Mouse (Mus musculus): Measurements from ENCODE around the gene Gabbr2. TPM values are rescaled to one million over a fixed set of nuclear protein-coding genes. Genes with fewer than 3 reads are reported as not detected.

Gene Gabbr2
- polyA plus RNA-seq, 1 experiment, result not detected

DNA sequence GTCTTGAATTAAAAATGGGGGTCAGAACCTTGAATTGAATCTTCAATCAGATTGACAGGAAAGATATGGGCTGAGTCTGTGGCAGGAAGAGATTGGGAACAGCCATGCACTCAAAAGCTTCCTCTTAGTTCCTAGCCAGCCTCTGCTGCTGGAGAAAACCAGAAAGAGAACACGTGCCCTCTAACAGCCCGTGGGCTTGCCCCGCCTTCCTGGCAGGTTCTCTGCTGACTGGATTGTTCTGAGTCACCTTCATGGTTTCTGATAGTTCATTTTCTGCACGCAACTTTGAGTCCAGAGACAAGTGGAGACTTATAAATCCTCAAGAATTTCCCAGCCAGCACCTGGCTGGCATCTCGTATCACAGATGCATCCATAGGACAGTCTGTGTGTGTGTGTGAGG lies 123.5 kb downstream of the Gabbr2 start:
- Histone ChIP-seq H3K4me3 (ENCODE audit: low read depth, low read length) (no peak overlapping the region), H3K27me3 (ENCODE audit: control insufficient read depth, insufficient read depth, low read length, poor library complexity, severe bottlenecking) (no peaks in the 10 kb centered on the region), H3K36me3 (ENCODE audit: control insufficient read depth, insufficient read depth, low read length, poor library complexity, severe bottlenecking) (no peaks in the 10 kb centered on the region), H3K9ac (ENCODE audit: low read depth, poor library complexity, severe bottlenecking) (no peak overlapping the region), H3K9me3 (replicated peaks; ENCODE audit: control insufficient read depth, insufficient read depth, low read length, poor library complexity, severe bottlenecking) (no peaks in the 10 kb centered on the region), H3K27ac (ENCODE audit: insufficient read depth, low read length) (no peak overlapping the region), H3K4me1 (ENCODE audit: control insufficient read depth, insufficient read depth, low read length) (no peaks in the 10 kb centered on the region)
- no peak for TF ChIP-seq CTCF (IDR thresholded peaks at IDR 0.05; ENCODE audit: low read depth, low read length)
- no peak for TF ChIP-seq EP300 (IDR thresholded peaks at IDR 0.05; ENCODE audit: insufficient read depth, low read depth, low read length)
- no peak for TF ChIP-seq POLR2A (IDR thresholded peaks at IDR 0.05; ENCODE audit: insufficient read depth, low read length)

DNA sequence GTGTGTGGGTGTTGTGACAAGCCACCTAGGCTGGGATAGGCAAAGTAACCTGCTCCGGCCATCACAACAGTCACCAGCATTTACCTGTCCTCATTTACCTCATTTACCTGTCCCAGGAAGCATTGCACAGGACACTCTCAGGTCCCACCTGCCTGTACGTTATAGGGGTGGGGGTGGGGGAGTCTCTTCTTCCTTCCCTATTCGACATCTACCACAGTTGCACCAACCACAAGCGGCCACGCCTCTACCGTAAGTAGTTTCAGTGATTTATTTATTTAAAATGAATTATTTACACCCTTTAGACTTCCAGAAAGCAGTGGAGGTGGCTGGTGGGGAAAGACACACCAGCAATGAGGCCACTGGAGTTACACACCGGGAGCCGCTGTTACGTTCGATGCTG lies 123.9 kb downstream of the Gabbr2 start:
- Histone ChIP-seq H3K9me3 (replicated peaks; ENCODE audit: control insufficient read depth, insufficient read depth, low read length, poor library complexity, severe bottlenecking) (no peaks in the 10 kb centered on the region), H3K4me1 (ENCODE audit: control insufficient read depth, insufficient read depth, low read length) (no peaks in the 10 kb centered on the region), H3K9ac (ENCODE audit: low read depth, poor library complexity, severe bottlenecking) (no peak overlapping the region), H3K27ac (ENCODE audit: insufficient read depth, low read length) (no peak overlapping the region), H3K36me3 (ENCODE audit: control insufficient read depth, insufficient read depth, low read length, poor library complexity, severe bottlenecking) (no peaks in the 10 kb centered on the region), H3K4me3 (ENCODE audit: low read depth, low read length) (no peak overlapping the region), H3K27me3 (ENCODE audit: control insufficient read depth, insufficient read depth, low read length, poor library complexity, severe bottlenecking) (no peaks in the 10 kb centered on the region)
- TF ChIP-seq EP300 (IDR thresholded peaks at IDR 0.05; ENCODE audit: insufficient read depth, low read depth, low read length) (no peak), CTCF (IDR thresholded peaks at IDR 0.05; ENCODE audit: low read depth, low read length) (no peak), POLR2A (IDR thresholded peaks at IDR 0.05; ENCODE audit: insufficient read depth, low read length) (no peak)

DNA sequence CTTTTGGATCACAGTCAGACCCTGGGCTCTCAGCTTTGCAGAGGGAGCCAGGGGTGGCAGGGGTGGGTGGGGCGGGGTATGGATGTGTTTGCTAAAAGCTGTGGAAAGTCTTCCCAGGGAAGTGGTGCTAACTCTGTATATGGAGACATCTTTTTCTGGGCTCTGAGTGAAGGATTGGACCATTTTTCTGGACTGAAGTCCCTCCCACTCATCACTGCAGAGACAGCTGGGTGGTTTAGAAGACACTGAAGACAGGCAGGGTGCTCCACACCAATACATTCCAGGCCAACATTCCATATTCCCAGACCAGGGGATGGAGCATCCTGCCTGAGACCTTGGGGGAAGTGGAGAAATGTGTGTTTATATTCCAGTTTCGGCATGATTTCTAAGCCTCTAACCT lies 125.6 kb downstream of the Gabbr2 start:
- TF ChIP-seq EP300 (IDR thresholded peaks at IDR 0.05; ENCODE audit: insufficient read depth, low read depth, low read length) (no peak), CTCF (IDR thresholded peaks at IDR 0.05; ENCODE audit: low read depth, low read length) (no peak), POLR2A (IDR thresholded peaks at IDR 0.05; ENCODE audit: insufficient read depth, low read length) (no peak)
- no peak overlapping the region for H3K9ac ChIP-seq (ENCODE audit: low read depth, poor library complexity, severe bottlenecking)
- H3K4me1 ChIP-seq (ENCODE audit: control insufficient read depth, insufficient read depth, low read length), result no peaks in the 10 kb centered on the region

DNA sequence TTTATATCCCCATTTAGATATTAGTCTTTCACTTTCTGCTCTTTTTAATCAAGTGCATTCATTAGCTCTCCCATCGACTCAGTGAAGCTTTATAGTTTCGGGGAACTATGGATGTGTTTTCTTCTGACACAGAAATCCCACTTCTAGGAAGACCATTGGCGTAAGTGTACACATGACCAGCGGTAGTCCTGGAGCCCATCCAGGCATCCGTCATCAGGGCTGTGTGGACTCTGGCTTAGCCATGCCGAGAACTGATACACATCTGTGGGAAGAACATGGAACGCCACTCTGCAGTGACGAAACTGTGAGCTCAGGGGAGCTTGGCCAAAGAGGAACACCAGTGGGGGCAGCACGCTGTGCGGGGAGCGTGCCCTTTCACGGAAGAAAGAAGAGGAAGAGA lies 128.0 kb downstream of the Gabbr2 start:
- Histone ChIP-seq H3K36me3 (ENCODE audit: control insufficient read depth, insufficient read depth, low read length, poor library complexity, severe bottlenecking) (no peaks in the 10 kb centered on the region), H3K4me3 (ENCODE audit: low read depth, low read length) (no peak overlapping the region), H3K27me3 (ENCODE audit: control insufficient read depth, insufficient read depth, low read length, poor library complexity, severe bottlenecking) (no peaks in the 10 kb centered on the region), H3K4me1 (ENCODE audit: control insufficient read depth, insufficient read depth, low read length) (no peaks in the 10 kb centered on the region), H3K9me3 (replicated peaks; ENCODE audit: control insufficient read depth, insufficient read depth, low read length, poor library complexity, severe bottlenecking) (no peaks in the 10 kb centered on the region), H3K9ac (ENCODE audit: low read depth, poor library complexity, severe bottlenecking) (no peak overlapping the region), H3K27ac (ENCODE audit: insufficient read depth, low read length) (no peak overlapping the region)
- no peak for TF ChIP-seq POLR2A (IDR thresholded peaks at IDR 0.05; ENCODE audit: insufficient read depth, low read length)
- TF ChIP-seq CTCF (IDR thresholded peaks at IDR 0.05; ENCODE audit: low read depth, low read length), result no peak
- no peak for TF ChIP-seq EP300 (IDR thresholded peaks at IDR 0.05; ENCODE audit: insufficient read depth, low read depth, low read length)

More for the DNA sequence above, 125.6 kb downstream of the Gabbr2 start:
- no peak overlapping the region for H3K27ac ChIP-seq (ENCODE audit: insufficient read depth, low read length)
- H3K27me3 ChIP-seq (ENCODE audit: control insufficient read depth, insufficient read depth, low read length, poor library complexity, severe bottlenecking), result no peaks in the 10 kb centered on the region
- no peaks in the 10 kb centered on the region for H3K9me3 ChIP-seq (replicated peaks; ENCODE audit: control insufficient read depth, insufficient read depth, low read length, poor library complexity, severe bottlenecking)
- H3K4me3 ChIP-seq (ENCODE audit: low read depth, low read length), result no peak overlapping the region
- no peaks in the 10 kb centered on the region for H3K36me3 ChIP-seq (ENCODE audit: control insufficient read depth, insufficient read depth, low read length, poor library complexity, severe bottlenecking)

DNA sequence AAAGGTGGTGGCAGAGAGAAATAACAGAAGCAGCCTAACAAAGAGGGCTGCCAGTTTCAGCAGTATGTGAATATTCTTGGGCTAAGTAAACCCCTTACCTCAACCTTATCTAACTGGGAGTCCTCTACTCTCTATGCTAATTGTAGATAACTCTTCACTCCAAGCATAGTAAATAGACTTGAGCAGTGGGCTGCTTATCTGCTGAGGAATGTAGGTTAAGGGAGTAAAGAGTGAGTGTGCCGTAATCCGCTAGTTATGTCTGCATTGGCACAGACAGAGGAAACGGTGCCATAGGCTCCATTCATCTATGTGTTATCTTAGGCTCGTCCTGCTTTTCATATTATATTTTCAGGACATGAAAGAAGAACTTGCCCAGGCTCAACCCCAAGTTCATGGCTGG lies 129.0 kb downstream of the Gabbr2 start:
- Histone ChIP-seq H3K27ac (ENCODE audit: insufficient read depth, low read length) (no peak overlapping the region), H3K9me3 (replicated peaks; ENCODE audit: control insufficient read depth, insufficient read depth, low read length, poor library complexity, severe bottlenecking) (no peaks in the 10 kb centered on the region), H3K9ac (ENCODE audit: low read depth, poor library complexity, severe bottlenecking) (no peak overlapping the region), H3K27me3 (ENCODE audit: control insufficient read depth, insufficient read depth, low read length, poor library complexity, severe bottlenecking) (no peaks in the 10 kb centered on the region), H3K36me3 (ENCODE audit: control insufficient read depth, insufficient read depth, low read length, poor library complexity, severe bottlenecking) (no peaks in the 10 kb centered on the region), H3K4me3 (ENCODE audit: low read depth, low read length) (no peak overlapping the region), H3K4me1 (ENCODE audit: control insufficient read depth, insufficient read depth, low read length) (no peaks in the 10 kb centered on the region)
- no peak for TF ChIP-seq CTCF (IDR thresholded peaks at IDR 0.05; ENCODE audit: low read depth, low read length)

DNA sequence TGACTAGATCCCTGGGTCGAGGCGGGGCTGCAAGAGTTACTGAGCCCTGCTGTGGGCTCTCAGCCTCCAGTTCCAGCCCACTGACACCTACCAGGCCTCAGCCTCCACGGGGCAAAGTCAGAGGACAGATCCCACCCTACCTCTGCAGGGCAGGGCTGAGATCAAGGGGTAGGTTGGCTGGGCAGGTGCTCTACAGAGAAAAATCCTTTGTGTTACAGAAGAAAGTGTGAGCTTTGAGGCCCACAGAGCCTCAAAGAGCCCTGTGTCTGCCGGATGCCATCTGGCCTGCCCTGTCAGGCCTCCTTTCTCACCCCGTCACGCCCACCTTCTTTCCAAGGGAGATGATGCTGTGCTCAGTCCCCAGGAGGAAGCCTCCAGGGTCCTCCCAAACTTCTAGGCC lies 131.1 kb downstream of the Gabbr2 start:
- no peak overlapping the region for H3K4me3 ChIP-seq (ENCODE audit: low read depth, low read length)
- H3K9ac ChIP-seq (ENCODE audit: low read depth, poor library complexity, severe bottlenecking), result no peak overlapping the region
- H3K9me3 ChIP-seq (replicated peaks; ENCODE audit: control insufficient read depth, insufficient read depth, low read length, poor library complexity, severe bottlenecking), result no peaks in the 10 kb centered on the region
- no peaks in the 10 kb centered on the region for H3K36me3 ChIP-seq (ENCODE audit: control insufficient read depth, insufficient read depth, low read length, poor library complexity, severe bottlenecking)
- H3K27me3 ChIP-seq (ENCODE audit: control insufficient read depth, insufficient read depth, low read length, poor library complexity, severe bottlenecking), result no peaks in the 10 kb centered on the region
- no peak overlapping the region for H3K27ac ChIP-seq (ENCODE audit: insufficient read depth, low read length)
- TF ChIP-seq CTCF (IDR thresholded peaks at IDR 0.05; ENCODE audit: low read depth, low read length) (no peak), EP300 (IDR thresholded peaks at IDR 0.05; ENCODE audit: insufficient read depth, low read depth, low read length) (no peak), POLR2A (IDR thresholded peaks at IDR 0.05; ENCODE audit: insufficient read depth, low read length) (no peak)
- no peaks in the 10 kb centered on the region for H3K4me1 ChIP-seq (ENCODE audit: control insufficient read depth, insufficient read depth, low read length)

Measured in ES-Bruce4 (cell line).